Mouse (Mus musculus) spleen, adult 2 months (tissue): ENCODE measurements around the gene Dhx16.

Source experiments
- CTCF ChIP-seq: fragments of 200-500 bp; IDR thresholded peaks from 2 replicates; pipeline ENCODE4 v1.5.1; 2011; ENCODE audit warnings: mild to moderate bottlenecking, inconsistent platforms; ENCODE audit not compliant: insufficient read depth, insufficient read length, insufficient replicate concordance; ENCODE audit errors: extremely low read depth
- POLR2A ChIP-seq: fragments of 200-500 bp; IDR thresholded peaks from 2 replicates; pipeline ENCODE4 v1.6.1; 2011; ENCODE audit warnings: low read depth, low read length, inconsistent platforms

- TF ChIP-seq CTCF (no peak), POLR2A (no peak)
Observed at GRCm38 (mm10) chr17:35923281-35923680, 43.7 kb downstream of the Dhx16 start.
